Mouse (Mus musculus): ENCODE results near the gene Ttc23l.
A peak's percentile ranks its signal among the peaks of the same experiment; 100 is the strongest.
"Not testable (repeated sequence)": the region's sequence is repeated elsewhere in the genome, so short reads cannot be mapped to it uniquely, and the experiment has no call there.

Gene Ttc23l

DNA sequence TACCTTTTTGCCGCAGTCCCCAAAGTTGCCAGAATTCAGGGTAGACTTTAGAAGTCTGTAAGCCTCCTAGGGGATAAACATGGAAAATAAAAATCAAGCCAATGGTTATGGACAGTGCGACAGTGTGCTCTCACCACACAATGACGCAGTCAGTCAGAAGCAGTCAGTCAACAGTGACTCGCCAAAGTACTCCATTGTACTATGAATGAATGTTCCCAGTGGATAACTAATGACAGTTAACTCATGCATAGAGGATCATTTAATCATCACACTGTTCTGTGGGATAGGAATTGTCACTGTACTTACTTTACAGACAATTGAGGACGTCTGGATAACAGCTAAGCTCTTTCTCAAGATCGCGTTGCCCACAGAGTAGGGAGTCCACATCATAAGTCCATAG, 43.3 kb downstream of the Ttc23l start:
- DNase-seq (ENCODE audit: low spot score): no peak

DNA sequence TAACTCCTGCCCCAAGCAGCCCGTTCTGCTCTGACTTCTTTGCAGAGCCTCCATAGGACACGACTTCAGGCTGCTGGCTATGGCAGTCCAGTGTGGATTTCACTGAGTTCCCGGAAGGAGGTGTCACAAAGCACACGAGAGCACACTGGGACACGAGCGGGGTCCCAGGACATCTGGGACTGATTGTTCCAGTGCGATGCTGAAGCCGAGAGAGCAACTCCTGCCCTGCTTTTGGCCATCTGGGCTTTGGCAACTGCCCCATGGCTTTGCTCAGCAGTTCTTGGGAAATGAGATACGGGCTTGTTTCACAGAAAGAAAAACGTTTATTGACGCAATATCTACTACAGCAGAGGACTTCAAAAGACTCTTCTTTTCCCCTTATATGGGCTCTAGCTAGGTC, 52.4 kb downstream of the Ttc23l start:
- peak; percentile 31 for DNase-seq (ENCODE audit: low spot score)

DNA sequence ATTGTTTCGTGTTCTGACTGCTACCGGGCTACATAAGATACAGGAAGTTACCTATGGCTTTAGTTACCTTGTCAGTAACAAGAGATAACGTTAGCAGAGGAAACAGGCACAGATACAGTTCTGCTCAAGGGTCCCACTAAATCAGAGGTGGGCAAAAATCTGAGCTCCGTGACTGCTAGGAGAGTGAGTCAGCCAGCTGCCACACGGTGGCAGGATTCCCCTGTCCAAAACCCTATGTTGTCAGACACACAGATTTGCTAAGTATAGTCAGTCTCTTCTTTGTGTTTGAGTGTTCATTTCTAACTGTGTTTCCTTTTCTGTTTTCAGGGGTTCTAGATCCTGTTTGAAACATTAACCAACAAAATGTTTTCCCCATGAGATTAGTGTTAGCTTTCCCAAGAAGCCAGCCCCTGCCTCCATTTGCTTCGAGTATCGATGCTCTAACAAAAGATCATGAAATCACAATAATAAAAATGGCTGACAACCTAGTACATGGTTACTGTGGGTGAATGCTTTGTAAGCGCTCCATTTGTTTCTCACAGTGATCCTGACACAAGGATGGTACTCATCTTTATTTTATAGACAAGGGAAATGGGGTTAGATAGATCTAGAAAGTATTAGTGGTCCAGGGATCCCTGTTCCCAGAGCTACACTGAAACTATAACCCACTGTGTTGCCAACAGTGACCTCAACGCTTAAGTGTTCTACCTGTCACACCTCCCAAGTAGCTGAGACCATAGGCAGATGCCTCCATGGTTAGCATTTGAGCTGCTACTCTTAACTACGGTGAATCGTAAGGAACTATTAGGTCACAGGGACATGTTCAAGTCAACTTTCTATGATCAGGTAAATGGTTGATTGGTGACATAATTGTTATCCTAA, 57.4 kb downstream of the Ttc23l start:
- peak; percentile 52 for DNase-seq (ENCODE audit: low spot score)

DNA sequence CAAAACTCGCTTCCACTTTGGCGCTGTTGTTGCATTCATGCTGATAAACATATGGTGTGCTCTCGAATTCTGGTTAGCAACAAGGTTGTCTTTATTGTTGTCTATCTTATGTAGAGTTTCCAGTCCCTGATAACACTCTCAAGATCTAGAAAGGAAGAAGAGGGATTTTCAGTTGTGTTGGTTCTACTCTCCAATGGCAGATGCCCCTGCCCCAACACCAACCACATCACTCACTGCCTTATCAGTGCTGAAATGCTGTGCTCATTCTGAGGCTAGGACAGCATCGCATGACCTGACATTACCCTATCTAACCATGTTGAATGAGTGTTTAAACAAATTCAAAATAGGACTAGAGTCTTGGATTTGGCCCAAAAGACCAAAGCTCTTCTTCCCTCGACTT, 58.4 kb downstream of the Ttc23l start:
- no peak for DNase-seq (ENCODE audit: low spot score)

DNA sequence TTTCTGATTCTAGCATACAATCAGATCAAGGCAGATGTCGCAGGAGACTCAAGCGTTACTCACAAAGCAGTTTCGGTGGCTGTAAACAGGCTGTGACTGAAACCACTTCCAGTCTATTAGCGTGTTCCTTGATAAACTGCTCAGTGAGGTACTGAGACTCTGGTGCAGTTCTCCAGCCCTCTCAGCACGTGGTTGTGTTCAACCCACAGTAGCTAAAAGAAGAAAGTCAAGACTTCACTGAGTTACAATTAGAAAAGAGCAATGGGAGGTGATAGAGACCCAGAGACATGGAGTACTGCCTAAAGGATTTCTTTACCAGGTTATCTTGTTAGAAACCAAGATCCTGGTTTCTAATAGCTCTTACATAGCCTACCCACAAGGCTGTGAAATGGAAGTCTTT, 58.9 kb downstream of the Ttc23l start:
- DNase-seq (ENCODE audit: low spot score): no peak

DNA sequence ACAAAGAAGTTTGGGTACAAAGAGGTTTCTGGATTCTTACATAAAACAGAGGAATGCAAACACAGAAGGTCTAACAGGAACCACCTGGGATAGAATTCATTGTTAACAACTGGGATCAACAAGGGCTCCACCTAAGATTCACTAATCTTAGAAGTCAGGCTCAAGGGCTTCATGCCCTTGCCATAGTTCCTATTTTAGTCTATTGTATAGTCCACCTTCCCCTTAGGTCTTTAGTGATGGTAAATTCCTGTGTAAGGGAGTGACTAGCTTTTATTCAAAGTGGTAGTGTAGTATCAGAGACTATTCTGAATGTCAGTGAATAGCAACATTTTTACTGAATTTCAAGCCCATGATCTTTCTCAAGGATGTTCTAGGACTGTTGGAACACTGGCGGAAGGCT, 61.8 kb downstream of the Ttc23l start:
- DNase-seq (ENCODE audit: low spot score): not testable (repeated sequence)

DNA sequence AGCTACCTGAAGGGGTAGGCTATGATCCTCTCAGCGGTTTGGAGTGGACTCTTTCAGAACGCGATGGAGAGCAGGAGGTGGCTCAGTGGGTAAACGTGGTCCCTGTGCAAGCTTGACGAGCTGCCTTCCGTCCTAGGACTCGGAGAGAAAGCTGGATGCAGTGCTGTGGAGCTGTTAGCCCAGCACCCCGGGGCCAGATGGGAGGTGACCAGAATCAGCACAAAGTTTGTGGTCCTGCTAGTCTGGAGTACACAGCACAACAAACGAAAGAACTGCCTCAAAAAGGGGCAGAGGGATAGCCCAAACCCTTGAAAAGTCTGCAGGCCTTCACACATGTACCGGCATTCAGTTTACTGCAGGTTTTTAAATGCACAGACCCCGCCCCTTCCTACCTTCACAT, 62.5 kb downstream of the Ttc23l start:
- DNase-seq (ENCODE audit: low spot score): no peak

DNA sequence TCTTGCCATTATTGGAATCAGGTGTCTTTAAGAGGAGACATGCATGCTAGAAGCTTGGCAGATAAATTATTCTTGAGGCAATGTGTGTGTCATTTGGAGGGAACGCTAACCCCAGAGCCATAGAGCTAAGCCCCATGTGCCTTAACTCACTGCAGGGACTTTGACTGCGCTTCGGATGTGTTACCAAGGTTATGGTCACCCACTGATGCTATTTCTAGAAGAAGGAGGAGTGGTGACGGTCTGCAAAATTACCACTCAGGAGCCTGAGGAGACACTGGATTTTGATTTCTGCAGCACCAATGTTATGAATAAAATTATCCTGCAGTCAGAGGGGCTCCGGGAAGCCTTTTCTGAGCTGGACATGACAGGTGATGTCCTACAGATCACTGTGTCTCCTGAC, 68.4 kb downstream of the Ttc23l start:
- DNase-seq (ENCODE audit: low spot score): no peak

DNA sequence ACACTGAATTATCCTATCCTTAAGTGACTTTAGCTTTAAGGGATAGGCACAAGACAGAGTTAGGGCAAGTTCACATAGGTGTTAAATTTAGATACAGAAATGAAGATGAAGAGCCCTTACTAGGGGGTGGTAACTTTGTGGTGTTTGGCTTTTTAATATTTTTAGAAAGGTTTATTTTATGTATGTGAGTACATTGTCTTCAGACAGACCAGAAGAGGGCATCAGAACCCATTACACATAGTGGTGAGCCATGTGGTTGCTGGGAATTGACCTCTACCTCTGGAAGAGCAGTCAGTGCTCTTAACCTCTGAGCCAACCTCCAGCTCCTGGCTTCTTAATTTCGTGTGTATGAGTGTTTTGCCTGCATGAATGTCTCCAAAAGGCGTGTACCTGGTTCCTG, 71.2 kb downstream of the Ttc23l start:
- no peak for DNase-seq (ENCODE audit: low spot score)

DNA sequence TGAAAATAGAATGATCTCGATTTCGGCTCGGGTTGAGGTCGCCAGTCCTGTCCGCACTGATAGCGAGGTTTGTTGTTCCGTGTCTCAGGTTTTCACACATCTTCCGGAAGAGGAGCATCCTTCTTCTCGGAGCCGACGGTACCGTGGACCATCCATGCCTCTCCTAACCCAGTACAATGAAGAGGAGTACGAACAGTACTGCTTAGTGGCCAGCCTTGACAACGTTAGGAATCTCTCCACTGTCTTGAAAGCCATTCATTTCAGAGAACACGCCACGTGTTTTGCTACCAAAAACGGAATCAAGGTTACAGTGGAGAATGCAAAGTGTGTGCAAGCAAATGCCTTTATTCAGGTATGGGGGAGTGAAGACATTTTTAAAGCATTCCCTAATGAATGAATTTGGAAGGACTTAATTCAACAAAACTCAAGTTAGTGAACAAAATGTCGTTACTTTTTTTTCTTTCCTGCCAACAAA, 72.1 kb downstream of the Ttc23l start:
- no peak for DNase-seq (ENCODE audit: low spot score)

DNA sequence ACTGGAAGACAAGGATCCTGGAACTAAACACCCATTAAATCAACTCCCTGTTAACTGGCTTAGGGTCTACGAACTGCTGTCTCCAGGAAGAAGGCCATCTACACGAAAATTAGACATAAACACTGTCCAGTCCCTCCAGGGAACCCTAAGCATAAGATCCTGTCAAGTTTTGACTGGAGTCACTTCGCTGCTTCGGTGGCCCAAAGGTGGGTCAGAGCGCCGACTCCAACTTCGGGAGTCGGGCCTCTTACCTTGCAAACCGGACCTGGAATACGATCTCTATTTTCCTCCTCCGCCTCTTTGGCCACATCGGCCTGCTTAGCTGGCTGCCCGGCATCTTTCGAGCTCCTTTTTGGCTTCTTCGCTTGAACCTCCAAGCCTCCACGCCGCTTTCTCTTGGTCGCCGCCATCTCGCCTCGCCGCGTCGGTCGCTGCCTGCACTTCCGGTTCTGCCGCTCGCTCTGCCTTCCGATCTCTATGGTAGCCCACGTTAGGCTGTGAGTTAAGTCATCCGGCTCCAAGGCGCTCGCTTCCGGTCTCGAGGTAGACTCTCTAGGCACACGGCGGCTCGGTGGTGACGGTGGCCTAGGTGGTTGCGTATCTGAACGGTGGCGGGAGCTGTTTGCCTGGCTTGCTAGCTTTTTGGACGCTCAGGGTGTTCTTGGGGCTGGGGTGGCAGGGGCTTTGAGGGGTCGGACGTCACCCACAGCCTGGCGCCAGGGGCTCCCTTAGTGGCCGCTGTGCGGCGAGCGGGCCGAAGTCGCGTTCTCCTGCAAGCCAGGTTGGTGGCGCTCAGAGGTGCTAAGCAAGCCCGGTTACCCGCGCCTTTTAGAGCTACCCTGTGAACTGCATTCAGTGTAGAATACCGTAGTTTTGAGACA, 72.7 kb downstream of the Ttc23l start, which contains the start of the genes Brix1 and Rad1:
TSS of gene Brix1 (minus strand) at position 464 of the 881 bp plus-strand sequence.
TSS of gene Rad1 (plus strand) at position 535 of the 881 bp plus-strand sequence.
- peak; percentile 94 for DNase-seq (ENCODE audit: low spot score)

DNA sequence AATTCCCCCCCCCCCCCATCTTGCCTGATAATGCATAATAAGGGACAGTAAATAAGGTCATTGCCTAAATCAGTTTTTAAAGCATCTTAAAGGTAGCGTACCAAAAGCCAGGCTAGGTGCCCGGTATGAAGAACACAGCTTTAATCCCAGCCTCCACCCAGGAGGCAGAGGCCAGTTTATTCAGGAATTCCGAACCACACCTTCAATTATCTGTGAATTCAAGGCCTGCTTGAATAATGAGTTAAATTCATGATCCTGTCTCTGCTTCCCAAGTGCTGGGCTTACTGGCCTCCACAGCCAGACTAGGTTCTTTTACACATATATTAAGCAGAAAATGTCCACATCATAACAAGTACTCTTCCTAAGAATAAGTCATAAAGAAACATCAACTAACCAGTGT, 87.5 kb downstream of the Ttc23l start:
- DNase-seq (ENCODE audit: low spot score): no peak

DNA sequence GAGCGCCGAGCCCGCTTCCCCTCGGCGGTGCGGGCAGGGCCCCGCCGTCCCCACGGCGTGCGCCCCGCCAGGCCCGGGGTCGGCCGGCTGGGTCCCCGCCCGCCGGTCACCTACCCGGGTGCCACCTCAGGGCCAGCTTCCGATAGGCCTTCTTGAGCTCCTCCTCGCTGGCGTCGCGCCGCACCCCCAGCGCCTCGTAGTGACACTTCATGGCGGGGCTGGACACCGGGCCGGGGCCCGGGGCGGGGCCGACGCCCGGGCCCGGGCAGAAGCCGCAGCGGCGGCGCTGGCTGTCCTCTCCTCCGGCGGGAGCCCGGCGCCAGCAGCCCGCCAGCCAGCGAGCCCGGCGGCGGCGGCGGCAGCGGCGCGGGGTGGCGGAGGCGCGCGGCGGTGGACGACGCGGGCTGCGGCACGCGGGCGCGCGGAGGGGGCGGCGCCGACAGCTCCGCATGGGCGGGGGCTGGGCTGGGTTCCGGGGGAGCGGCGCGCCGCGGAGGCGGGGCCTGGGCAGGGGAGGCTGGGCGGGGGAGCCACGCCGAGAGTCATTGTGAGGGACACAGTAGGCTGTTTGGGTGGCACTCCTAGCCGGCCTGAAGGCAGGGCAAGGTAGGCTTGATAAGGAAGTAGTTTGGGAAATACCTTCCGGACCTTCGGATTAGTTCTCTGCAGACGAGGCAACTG, 88.2 kb downstream of the Ttc23l start, which contains the start of gene Dnajc21:
TSS of gene Dnajc21 (minus strand) at position 366 of the 681 bp plus-strand sequence.
- DNase-seq (ENCODE audit: low spot score): peak; percentile 89

DNA sequence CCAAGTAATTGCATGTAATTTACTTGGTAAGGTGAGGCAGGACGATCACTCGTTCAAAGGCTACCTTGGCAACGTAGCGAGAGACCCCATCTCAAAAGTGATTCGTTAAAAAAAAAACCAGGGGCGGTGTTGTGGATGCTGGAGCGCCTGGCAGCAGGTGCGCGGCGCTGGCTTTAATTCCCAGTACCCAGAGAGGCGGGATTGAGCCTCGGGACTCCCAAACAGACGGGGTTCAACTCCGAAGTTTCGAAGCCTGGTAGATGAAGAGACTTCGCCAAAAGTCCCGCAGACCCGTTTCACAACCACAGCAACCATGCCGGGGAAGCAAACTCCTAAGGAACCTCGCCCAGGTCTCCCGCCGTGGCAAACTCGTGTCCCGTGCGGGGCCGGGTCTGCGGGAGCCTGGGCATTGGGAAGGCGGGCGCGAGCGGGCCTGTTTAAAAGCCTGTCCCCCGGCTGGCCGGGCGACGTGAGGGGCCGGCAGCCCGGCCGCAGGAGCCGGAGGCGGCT, 88.8 kb downstream of the Ttc23l start:
- DNase-seq (ENCODE audit: low spot score): peak; percentile 14

DNA sequence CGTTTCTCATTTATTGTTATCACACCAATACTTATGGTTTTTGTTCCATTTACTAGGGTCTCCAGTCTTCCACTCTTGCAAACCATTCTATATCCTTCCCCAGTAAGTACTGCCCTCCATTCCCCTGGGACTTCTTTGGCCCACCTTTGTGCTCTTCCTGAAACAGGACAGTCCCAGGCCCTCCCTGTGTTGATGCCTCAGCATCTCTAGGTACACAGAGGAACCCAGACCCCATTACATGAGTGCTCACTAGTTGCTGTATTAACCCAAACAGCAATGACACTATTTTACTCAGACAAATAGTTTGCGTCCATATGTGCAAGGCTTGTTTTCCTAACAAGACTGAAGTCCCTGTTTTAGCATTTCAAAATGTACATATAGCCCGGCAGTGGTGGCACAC, 89.7 kb downstream of the Ttc23l start:
- no peak for DNase-seq (ENCODE audit: low spot score)

DNA sequence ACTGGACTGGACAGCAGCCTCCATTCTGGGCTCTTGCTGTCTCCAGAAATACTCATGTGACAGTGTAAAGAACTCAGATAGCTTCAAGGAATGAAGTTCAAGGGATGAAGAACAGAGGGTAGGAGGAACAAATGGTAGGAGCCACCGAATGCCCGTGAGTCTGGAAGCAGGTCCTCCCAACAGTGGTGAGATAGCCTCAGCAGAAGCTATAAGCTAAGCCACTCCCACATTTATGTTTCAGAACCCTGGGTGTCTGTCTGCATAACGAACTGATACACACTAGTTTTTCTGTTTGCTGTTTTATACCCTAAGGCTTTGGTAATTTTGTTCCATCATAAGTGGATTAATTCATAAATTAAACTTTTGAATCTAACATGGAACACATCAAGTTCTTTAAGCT, 93.8 kb downstream of the Ttc23l start:
- DNase-seq (ENCODE audit: low spot score): no peak

DNA sequence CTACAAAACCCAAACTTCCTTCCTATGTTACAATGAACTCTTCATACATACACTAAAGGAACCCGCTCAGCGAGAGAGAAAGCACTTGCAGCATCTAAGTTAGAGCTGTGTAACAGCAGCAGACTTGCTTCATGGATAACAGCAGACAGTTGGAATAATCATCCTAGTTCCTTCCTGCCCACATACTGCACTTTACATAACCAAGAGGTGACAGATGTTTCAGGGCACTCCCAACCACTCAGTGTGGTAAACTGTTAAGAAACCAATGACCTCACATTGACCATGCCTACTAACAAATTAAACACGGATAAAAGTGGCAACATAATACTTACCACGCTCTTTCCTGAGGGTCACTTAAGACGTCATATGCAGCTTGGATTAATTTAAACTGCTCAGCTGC, 94.9 kb downstream of the Ttc23l start:
- DNase-seq (ENCODE audit: low spot score): no peak

DNA sequence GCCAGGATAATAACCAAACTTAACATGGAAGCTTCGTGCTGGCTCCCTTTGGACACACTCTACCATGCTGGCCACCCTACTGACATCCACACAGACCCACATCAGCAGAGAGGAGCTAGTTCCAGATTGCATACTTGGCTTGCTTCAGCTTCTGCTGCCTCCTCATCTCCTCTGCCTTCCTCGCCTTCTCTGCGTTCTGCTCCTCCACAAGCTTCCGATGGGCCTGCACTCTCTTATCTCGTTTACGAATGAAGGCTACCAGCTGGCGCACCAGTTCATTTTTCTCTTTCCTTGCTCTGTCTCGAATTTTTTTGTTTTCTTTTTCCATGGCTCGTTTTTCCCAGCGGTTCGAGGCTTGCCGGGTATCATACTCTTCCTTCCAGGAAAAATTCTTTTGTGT, 97.5 kb downstream of the Ttc23l start:
- peak; percentile 9 for DNase-seq (ENCODE audit: low spot score)
